Mouse (Mus musculus): Measurements from ENCODE around the gene Tbc1d14.

The Tbc1d14 gene

GRCm38 (mm10) chr5:36553886-36554285 is 39.2 kb downstream of the Tbc1d14 start:
- no peak for DNase-seq (ENCODE audit: low spot score)

- no peak for DNase-seq (ENCODE audit: low spot score)
These were observed 39.9 kb downstream of the Tbc1d14 start for GRCm38 (mm10) chr5:36553056-36553606.

GRCm38 (mm10) chr5:36552391-36552790 is 40.7 kb downstream of the Tbc1d14 start:
- no peak for DNase-seq (ENCODE audit: low spot score)

GRCm38 (mm10) chr5:36549243-36549642 is 43.8 kb downstream of the Tbc1d14 start:
- DNase-seq (ENCODE audit: low spot score): no peak

DNA sequence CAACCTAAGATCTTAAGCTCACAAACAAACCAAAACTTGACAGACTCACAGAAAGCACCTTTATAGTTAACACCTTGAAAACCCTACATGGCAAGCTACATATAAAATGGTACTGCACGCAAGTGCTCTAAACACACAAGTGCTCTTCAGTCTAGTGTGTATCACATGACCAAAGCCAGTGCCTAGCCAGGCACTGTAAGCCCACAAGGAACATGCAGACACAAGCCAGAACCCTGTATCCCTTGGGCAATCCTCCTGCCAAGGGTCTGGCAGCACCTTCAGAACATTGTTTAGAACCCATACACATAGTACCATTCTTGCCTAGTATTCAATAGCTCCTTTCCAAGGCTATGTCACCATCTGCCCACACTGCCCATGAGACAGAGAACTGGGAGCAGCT is 48.3 kb downstream of the Tbc1d14 start:
- no peak for DNase-seq (ENCODE audit: low spot score)

GRCm38 (mm10) chr5:36540928-36541327 is 52.1 kb downstream of the Tbc1d14 start:
- DNase-seq (ENCODE audit: low spot score): no peak

DNA sequence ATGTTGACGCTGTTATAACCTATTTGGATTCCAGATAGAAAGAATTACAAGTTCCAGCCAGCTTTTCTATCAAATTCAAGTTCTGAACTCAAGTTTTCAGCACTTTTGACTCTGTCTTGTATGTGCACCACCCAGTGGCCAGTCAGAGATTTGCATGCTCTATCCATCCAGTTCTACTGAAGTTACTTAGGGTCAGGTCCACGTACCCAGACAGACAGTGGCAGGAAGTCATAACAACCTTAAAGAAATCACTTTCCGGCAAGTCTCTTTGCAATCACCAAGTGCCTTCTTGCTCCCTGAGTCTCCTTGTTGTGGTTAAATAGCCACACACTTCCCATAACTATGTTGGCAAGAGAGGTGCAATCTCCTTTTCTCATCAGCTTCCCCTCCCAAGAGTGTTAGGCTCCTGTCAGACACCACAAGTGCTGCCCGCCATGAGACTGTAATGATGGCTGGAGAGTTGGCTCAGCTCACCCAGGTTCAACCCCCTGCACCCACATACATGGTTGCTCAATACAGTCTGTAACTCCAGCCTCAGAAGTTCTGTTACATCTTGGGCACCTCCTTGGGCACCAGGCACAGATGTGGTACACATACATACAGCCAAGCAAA is 54.4 kb downstream of the Tbc1d14 start:
- peak; percentile 55 for DNase-seq (ENCODE audit: low spot score)

GRCm38 (mm10) chr5:36536424-36536823 is 56.7 kb downstream of the Tbc1d14 start:
- no peak for DNase-seq (ENCODE audit: low spot score)

- DNase-seq (ENCODE audit: low spot score): no peak
These were observed 57.5 kb downstream of the Tbc1d14 start for GRCm38 (mm10) chr5:36535438-36536176.

- no peak for DNase-seq (ENCODE audit: low spot score)
These were observed 58.5 kb downstream of the Tbc1d14 start for GRCm38 (mm10) chr5:36534455-36535030.

DNA sequence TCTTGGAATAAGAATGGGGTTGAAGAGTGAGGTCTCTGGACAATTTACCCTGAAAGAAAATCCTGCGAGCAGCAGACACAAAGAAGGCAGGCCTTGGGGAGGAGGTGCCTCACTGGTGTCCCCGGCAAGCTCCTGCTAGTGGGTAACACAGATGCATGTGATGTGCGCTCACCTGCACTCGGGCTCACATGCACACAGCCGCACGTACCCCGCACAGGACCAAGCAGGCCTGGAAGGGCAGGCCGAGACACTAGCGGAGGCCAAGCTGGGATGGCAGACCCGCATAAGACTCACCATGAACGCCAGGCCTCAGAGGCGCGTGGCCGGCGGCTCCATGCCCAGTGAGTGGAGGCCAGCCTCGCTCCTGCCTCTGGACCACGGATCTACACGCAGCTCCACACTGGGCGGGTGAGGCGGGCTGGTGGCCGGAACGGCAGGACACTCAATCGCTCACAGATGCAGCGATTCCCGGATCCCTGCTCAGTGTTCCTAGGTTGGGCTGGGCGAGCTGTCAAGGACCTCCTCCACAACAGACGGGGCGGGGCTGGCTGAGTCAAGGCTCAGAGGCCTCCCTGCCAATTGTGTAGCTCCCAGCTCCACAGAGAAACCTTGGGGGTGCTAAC is 62.8 kb downstream of the Tbc1d14 start:
- peak; percentile 97 for DNase-seq (ENCODE audit: low spot score)

DNA sequence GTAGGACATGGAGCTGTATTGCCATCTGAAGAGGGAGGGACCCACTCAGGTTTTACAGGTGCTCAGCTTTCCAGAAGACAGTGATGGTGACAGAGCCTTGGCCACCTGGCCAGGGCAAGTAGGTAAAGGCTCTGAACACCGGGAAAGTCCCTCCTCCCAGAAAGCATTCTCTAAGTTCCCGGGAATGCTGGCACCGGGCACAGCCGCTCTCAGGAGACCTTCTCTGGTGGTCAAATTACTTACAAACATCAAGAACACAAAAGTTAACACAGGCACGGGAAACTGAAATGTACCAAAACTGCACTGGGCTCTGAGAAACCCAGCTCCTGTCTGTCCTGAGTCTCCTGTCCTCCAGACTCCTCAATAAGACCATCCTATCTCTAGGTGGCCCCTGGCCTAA is 63.4 kb downstream of the Tbc1d14 start:
- DNase-seq (ENCODE audit: low spot score): no peak

DNA sequence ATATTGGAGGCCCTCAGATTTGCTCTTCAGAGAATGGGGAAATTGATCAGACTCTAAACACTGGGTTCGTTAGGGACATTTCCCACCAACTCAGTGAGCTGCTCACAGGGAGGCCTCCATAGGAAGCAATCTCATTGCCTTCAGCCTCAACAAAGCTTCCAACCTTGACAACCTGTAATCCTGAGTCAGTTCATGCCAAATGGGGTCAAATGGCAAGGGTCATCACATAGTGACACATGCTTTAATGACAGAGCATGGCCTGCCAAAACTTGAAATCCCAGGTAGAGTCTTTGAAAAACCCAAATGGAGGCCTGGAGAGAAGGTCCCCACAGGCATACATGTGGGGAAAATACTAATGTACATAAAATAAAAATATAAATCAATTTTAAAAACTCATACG is 66.2 kb downstream of the Tbc1d14 start:
- no peak for DNase-seq (ENCODE audit: low spot score)

DNA sequence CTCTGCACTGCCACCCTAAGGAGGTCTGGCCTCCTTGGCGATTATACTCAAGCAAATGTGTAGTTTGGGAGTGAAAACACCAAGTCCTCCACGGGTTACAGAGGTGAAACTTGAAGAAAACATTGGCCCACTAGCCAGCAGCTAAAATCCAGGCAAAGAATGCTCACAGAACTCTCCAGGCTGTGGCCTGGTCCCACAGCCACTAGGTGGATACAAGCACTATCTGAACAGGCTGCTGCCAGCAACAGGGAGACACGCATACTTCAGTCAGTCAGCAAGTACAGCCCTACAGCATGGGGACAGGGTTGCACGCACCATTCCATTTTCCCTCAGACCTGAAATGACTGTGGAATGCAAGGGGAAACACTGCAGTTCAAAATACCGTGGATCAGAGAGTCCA is 66.8 kb downstream of the Tbc1d14 start:
- DNase-seq (ENCODE audit: low spot score): no peak

GRCm38 (mm10) chr5:36525216-36525615 is 67.9 kb downstream of the Tbc1d14 start:
- no peak for DNase-seq (ENCODE audit: low spot score)

- DNase-seq (ENCODE audit: low spot score): no peak
These were observed 69.8 kb downstream of the Tbc1d14 start for GRCm38 (mm10) chr5:36523219-36523703.

- DNase-seq (ENCODE audit: low spot score): no peak
These were observed 70.3 kb downstream of the Tbc1d14 start for GRCm38 (mm10) chr5:36522782-36523181.

- no peak for DNase-seq (ENCODE audit: low spot score)
These were observed 73.3 kb downstream of the Tbc1d14 start for GRCm38 (mm10) chr5:36519751-36520150.

- DNase-seq (ENCODE audit: low spot score): no peak
These were observed 75.5 kb downstream of the Tbc1d14 start for GRCm38 (mm10) chr5:36517596-36517995.

GRCm38 (mm10) chr5:36515558-36515957 is 77.5 kb downstream of the Tbc1d14 start:
- no peak for DNase-seq (ENCODE audit: low spot score)

GRCm38 (mm10) chr5:36515126-36515525 is 78.0 kb downstream of the Tbc1d14 start:
- DNase-seq (ENCODE audit: low spot score): no peak

DNA sequence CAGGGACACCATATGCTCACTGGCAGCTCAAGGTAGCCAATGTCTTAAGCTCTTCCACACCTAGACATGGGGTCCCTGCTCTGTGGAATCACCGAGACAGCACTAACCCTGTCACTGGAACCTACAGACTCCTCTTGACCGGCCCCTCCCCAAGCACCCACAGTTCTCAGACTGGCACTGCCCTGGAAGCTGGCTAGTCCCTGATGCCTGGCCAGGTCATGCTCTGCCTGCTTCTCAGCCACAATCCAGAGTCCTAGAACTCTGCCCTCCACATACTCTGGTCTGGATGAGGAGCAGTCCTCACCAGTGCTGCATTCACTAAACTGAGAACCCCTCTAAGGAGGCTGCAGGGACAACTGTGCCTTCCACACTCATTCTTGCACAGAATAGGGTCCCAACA is 82.1 kb downstream of the Tbc1d14 start:
- no peak for DNase-seq (ENCODE audit: low spot score)

DNA sequence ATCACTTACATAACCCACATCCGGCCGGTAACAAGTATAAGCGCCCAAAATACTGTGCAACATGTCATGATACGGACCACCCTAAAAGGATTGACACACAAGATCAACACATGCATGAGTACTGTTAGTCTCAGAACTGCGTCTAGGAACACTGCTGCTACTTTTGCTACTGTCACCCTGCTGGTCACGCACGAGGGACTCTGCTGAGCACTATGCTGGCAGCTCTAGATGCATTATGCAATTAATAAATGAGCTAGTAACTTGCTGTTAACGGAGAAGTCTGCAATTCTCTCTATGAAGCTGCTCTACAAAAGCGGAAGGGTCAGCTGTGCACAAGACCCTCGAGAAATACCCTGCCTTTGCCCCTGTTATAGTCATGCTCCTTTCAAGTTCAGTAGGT is 84.7 kb downstream of the Tbc1d14 start:
- no peak for DNase-seq (ENCODE audit: low spot score)

Data from ovary, postnatal 36 days (tissue).